Mouse (Mus musculus) thymus, adult 18-20 months (tissue): ENCODE results near the gene Tigar.

Source experiments
- DNase-seq, 2 experiments: peaks; one replicate each; pipeline ENCODE4 v3.0.0; 2022; ENCODE audit warnings: mixed read lengths in 2 of 2

The Tigar gene

GRCm38 (mm10) chr6:127142154-127143123 is 33.1 kb upstream of the Tigar start:
- no peak for DNase-seq

GRCm38 (mm10) chr6:127138962-127139361 is 29.6 kb upstream of the Tigar start:
- no peak for DNase-seq

- DNase-seq = no peak
Measured at GRCm38 (mm10) chr6:127133433-127134245, 24.3 kb upstream of the Tigar start.

GRCm38 (mm10) chr6:127132719-127133118 is 23.4 kb upstream of the Tigar start:
- DNase-seq = no peak

- DNase-seq = no peak
Measured at GRCm38 (mm10) chr6:127131946-127132345, 22.6 kb upstream of the Tigar start.

- no peak for DNase-seq
Measured at GRCm38 (mm10) chr6:127130377-127130776, 21.0 kb upstream of the Tigar start.

GRCm38 (mm10) chr6:127129659-127130058 is 20.3 kb upstream of the Tigar start:
- no peak for DNase-seq

GRCm38 (mm10) chr6:127123506-127123905 is 14.1 kb upstream of the Tigar start:
- DNase-seq = no peak

GRCm38 (mm10) chr6:127122996-127123395 is 13.6 kb upstream of the Tigar start:
- no peak for DNase-seq

- DNase-seq = no peak
Measured at GRCm38 (mm10) chr6:127122221-127122806, 13.0 kb upstream of the Tigar start.

GRCm38 (mm10) chr6:127114753-127115456 is 5.5 kb upstream of the Tigar start:
- DNase-seq = no peak

- DNase-seq = no peak
Measured at GRCm38 (mm10) chr6:127108368-127109060, 843 bp downstream of the Tigar start.

- DNase-seq = no peak
Measured at GRCm38 (mm10) chr6:127107413-127107812, 1.9 kb downstream of the Tigar start.

GRCm38 (mm10) chr6:127106726-127107125 is 2.6 kb downstream of the Tigar start:
- DNase-seq = no peak

- DNase-seq = no peak
Measured at GRCm38 (mm10) chr6:127106189-127106588, 3.2 kb downstream of the Tigar start.

- DNase-seq = no peak
Measured at GRCm38 (mm10) chr6:127105107-127105506, 4.2 kb downstream of the Tigar start.

- DNase-seq = no peak
Measured at GRCm38 (mm10) chr6:127104396-127105029, 4.8 kb downstream of the Tigar start.

- no peak for DNase-seq
Measured at GRCm38 (mm10) chr6:127103506-127104275, 5.7 kb downstream of the Tigar start.

GRCm38 (mm10) chr6:127094565-127094964 is 14.8 kb downstream of the Tigar start:
- no peak for DNase-seq

GRCm38 (mm10) chr6:127086739-127087138 is 22.6 kb downstream of the Tigar start:
- no peak for DNase-seq

GRCm38 (mm10) chr6:127081820-127082219 is 27.5 kb downstream of the Tigar start:
- no peak for DNase-seq
